Mouse (Mus musculus) cerebellum, adult 11-12 months (tissue): ENCODE data around the gene Snx9.

Experiments used
- DNase-seq: peaks from one replicate; pipeline ENCODE4 v3.0.0; 2022

The Snx9 gene

DNA sequence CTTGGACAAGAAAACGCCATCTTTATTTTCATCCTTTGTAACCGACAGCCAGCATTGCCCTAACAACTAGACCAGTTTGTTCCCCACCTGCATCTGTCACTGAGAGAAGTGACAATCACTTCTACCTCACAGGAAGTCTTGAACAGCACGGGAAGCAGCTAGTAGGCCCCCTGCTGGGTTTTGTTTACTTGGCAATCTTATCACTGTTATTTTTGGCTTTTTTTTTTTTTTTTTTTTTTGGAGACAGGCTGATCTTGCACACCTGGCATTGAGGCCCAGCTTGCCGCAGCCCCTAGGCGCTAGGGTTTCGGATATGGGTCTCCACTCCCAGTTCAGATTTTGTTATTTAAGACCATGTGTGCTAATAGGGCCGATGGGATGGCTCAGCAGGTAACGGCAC lies 132.4 kb downstream of the Snx9 start:
- no peak for DNase-seq

- peak; percentile 53 for DNase-seq
Observed at GRCm38 (mm10) chr17:5975099-5975977, 134.2 kb downstream of the Snx9 start.

DNA sequence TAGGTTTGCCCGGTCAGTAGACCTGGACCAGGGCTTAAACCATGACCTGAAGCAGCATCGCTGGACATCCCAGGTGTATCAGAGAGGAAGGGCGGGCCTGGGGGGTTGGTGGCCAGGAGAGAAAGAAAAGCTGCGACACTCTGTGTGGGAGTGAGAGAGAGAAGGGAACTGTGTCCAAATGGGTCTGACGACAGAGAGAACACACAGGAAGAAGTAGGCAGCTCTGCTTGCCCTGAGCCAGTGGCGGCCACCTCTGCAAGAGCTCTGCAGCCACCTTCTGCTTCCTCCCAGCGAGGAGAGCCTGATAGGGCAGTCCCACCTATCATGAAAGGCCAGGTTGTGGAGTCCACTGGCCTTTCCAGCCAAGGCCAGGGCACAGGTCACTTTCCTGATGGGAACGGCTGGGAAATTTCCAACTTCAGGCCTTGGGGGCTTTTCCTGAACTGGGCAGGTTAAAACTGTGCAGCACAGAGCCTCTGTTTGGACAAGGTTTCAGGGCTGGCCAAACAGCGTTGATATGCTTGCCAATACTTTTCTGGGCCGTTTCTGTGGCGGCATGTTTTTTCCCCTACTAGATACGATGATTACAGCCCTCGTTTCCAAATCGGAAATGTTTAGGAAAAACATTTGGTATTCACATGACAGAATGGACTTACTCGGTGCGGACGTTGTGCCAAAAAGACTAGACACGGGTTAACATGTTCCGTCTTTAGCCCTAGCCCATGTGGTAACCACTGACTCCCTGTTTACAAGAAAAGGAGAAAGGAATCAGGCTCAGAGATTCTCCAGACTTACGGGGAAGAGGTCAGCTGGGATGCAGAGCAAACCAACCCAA lies 135.3 kb downstream of the Snx9 start:
- DNase-seq: no peak

GRCm38 (mm10) chr17:5977056-5977920 lies 136.2 kb downstream of the Snx9 start:
- no peak for DNase-seq

GRCm38 (mm10) chr17:5977921-5978504 lies 136.9 kb downstream of the Snx9 start:
- DNase-seq: no peak

DNA sequence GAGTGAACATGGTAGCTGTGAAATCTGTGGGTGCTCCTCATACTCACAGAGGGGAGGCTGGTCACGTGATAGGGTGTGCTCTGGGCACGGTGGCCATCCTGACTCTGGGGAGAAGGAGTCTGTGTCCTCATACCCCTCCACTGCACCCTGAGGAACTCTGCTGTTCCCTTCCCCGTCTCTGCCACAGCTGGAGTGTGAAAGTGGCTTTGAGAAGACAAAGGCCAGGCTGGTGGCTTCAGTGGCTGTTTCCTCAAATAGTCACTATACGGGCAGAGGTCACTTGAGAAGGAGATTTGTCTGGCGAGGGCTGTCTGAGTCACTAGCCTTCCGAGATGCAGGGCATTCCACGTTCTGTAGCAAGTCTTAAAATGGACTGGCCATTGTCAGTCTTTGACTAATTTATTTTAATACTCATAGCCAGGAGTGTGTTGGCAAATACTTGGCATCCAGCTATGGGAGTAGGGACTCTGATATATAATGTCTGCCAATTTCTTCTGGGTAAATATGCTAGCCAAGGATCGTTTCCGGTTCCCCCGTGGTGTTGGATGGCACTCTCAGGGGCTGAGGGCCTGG lies 137.5 kb downstream of the Snx9 start:
- DNase-seq: no peak

DNA sequence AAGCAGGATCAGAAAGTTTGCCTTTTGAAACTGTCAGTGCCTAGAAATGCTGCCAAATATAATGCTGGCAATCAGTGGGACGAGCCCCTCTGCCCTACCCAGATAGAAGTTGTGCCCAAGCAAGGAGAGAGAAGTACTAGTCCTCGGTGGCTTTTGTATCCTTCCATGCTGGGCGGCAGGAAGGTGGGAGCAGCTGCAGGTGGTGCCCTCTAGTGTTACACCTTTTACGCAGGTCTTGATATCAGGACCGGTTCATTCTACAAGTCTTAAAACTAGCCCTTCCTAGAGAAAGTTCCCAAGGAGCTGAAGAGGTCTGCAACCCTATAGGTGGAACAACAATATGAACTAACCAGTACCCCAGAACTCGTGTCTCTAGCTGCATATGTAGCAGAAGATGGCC lies 139.7 kb downstream of the Snx9 start:
- no peak for DNase-seq
